Mouse (Mus musculus) MEL (cell line): Measurements from ENCODE around the gene Sema5a. TPM values are rescaled to one million over a fixed set of nuclear protein-coding genes. Genes with fewer than 3 reads are reported as not detected.

Experiments used
- DNase-seq: peaks from one replicate; pipeline ENCODE4 v3.0.0; 2011; ENCODE audit warnings: low read depth, low spot score
- H3K27ac ChIP-seq: 2 replicates; pipeline ENCODE4 v1.5.1; 2012; ENCODE audit warnings: low read depth, mild to moderate bottlenecking, control low read depth, low read length, moderate library complexity; ENCODE audit not compliant: control insufficient read depth
- H3K27me3 ChIP-seq, 2 experiments: fragments of 150-350 bp in 1 of 2; sonication (generic) in 1 of 2; 2 replicates each; pipeline ENCODE4 v1.6.1; 2012; ENCODE audit warnings: low read length in 2 of 2, mild to moderate bottlenecking in 2 of 2, improper control_type of control experiment in 1 of 2, moderate library complexity in 1 of 2; ENCODE audit not compliant: insufficient read depth in 2 of 2, control insufficient read depth in 1 of 2
- H3K36me3 ChIP-seq, 2 experiments: 2 replicates each; pipeline ENCODE4 v1.6.1; 2012 to 2014; ENCODE audit warnings: low read length in 2 of 2, improper control_type of control experiment in 1 of 2, inconsistent platforms in 1 of 2, mild to moderate bottlenecking in 1 of 2; ENCODE audit not compliant: insufficient read depth in 2 of 2, control insufficient read depth in 1 of 2
- H3K4me1 ChIP-seq, 2 experiments: fragments of 150-350 bp in 1 of 2; sonication (generic) in 1 of 2; 2 replicates each; pipeline ENCODE4 v1.6.1; 2012; ENCODE audit warnings: low read length in 2 of 2, improper control_type of control experiment in 1 of 2, mild to moderate bottlenecking in 1 of 2; ENCODE audit not compliant: insufficient read depth in 2 of 2, control insufficient read depth in 1 of 2
- H3K4me3 ChIP-seq, 2 experiments: fragments of 150-350 bp in 1 of 2; sonication (generic) in 1 of 2; 2 replicates each; pipeline ENCODE4 v1.5.1; 2012; ENCODE audit warnings: low read depth in 2 of 2, low read length in 2 of 2, mild to moderate bottlenecking in 2 of 2, moderate library complexity in 2 of 2, control low read depth in 1 of 2, improper control_type of control experiment in 1 of 2; ENCODE audit not compliant: control insufficient read depth in 1 of 2, insufficient read depth in 1 of 2
- H3K79me2 ChIP-seq: 2 replicates; pipeline ENCODE4 v1.6.1; 2012; ENCODE audit warnings: mild to moderate bottlenecking, low read length, moderate library complexity; ENCODE audit not compliant: control insufficient read depth, poor library complexity, insufficient read depth
- H3K9ac ChIP-seq: 2 replicates; pipeline ENCODE4 v1.6.1; 2012; ENCODE audit warnings: low read depth, mild to moderate bottlenecking, control low read depth, low read length, moderate library complexity; ENCODE audit not compliant: control insufficient read depth, poor library complexity, severe bottlenecking
- H3K9me3 ChIP-seq: fragments of 150-350 bp; sonication (generic); replicated peaks from 2 replicates; pipeline ENCODE4 v1.6.1; 2012; ENCODE audit warnings: mild to moderate bottlenecking, low read length, improper control_type of control experiment, moderate library complexity; ENCODE audit not compliant: insufficient read depth
- BHLHE40 ChIP-seq: IDR thresholded peaks from 2 replicates; pipeline ENCODE4 v1.6.1; 2012; ENCODE audit warnings: low read depth, mild to moderate bottlenecking, inconsistent platforms, low read length, improper control_type of control experiment, borderline replicate concordance
- CHD1 ChIP-seq: IDR thresholded peaks from 2 replicates; pipeline ENCODE4 v1.6.1; 2012; ENCODE audit warnings: low read depth, mild to moderate bottlenecking, inconsistent platforms, low read length, improper control_type of control experiment
- CHD2 ChIP-seq: IDR thresholded peaks from 2 replicates; pipeline ENCODE4 v1.6.1; 2011; ENCODE audit warnings: low read length, improper control_type of control experiment
- CTCF ChIP-seq, 3 experiments: IDR thresholded peaks in 2 of 3; conservative IDR thresholded peaks in 1 of 3; 2 replicates each; pipeline ENCODE4 v1.5.1; 2011 to 2012; ENCODE audit warnings: low read length in 3 of 3, low read depth in 2 of 3, mild to moderate bottlenecking in 2 of 3, improper control_type of control experiment in 1 of 3, inconsistent platforms in 1 of 3, mixed read lengths in 1 of 3, moderate library complexity in 1 of 3; ENCODE audit not compliant: control insufficient read depth in 1 of 3, insufficient read depth in 1 of 3, poor library complexity in 1 of 3, severe bottlenecking in 1 of 3
- ELF1 ChIP-seq: IDR thresholded peaks from 2 replicates; pipeline ENCODE4 v1.6.1; 2014; ENCODE audit warnings: low read depth, mild to moderate bottlenecking, inconsistent platforms, low read length, improper control_type of control experiment, moderate library complexity
- EP300 ChIP-seq, 2 experiments: IDR thresholded peaks; 2 replicates each; pipeline ENCODE4 v1.6.1; 2011; ENCODE audit warnings: improper control_type of control experiment in 2 of 2, low read length in 2 of 2, low read depth in 1 of 2, mild to moderate bottlenecking in 1 of 2
- GABPA ChIP-seq: IDR thresholded peaks from 2 replicates; pipeline ENCODE4 v1.6.1; 2012; ENCODE audit warnings: low read depth, mild to moderate bottlenecking, inconsistent platforms, low read length, improper control_type of control experiment, moderate library complexity
- GATA1 ChIP-seq: IDR thresholded peaks from 2 replicates; pipeline ENCODE4 v1.6.1; 2011; ENCODE audit warnings: low read depth, low read length, improper control_type of control experiment
- JUND ChIP-seq: IDR thresholded peaks from 2 replicates; pipeline ENCODE4 v1.6.1; 2011; ENCODE audit warnings: low read depth, mild to moderate bottlenecking, improper control_type of control experiment, low read length
- MAFK ChIP-seq: IDR thresholded peaks from 2 replicates; pipeline ENCODE4 v1.6.1; 2011; ENCODE audit warnings: low read depth, mild to moderate bottlenecking, low read length, improper control_type of control experiment, borderline replicate concordance
- MAX ChIP-seq: IDR thresholded peaks from 2 replicates; pipeline ENCODE4 v1.6.1; 2011; ENCODE audit warnings: low read length, improper control_type of control experiment
- MEF2A ChIP-seq: IDR thresholded peaks from 2 replicates; pipeline ENCODE4 v1.6.1; 2014; ENCODE audit warnings: low read depth, mild to moderate bottlenecking, inconsistent platforms, low read length, improper control_type of control experiment; ENCODE audit not compliant: poor library complexity, insufficient replicate concordance, severe bottlenecking; ENCODE audit errors: extremely low read depth
- NRF1 ChIP-seq: IDR thresholded peaks from 2 replicates; pipeline ENCODE4 v1.6.1; 2014; ENCODE audit warnings: low read depth, mild to moderate bottlenecking, inconsistent platforms, low read length, improper control_type of control experiment, moderate library complexity; ENCODE audit not compliant: poor library complexity, insufficient read depth, severe bottlenecking
- POLR2A ChIP-seq, 2 experiments: IDR thresholded peaks; 2 replicates each; pipeline ENCODE4 v1.6.1; 2011 to 2012; ENCODE audit warnings: low read length in 2 of 2, mild to moderate bottlenecking in 2 of 2, control low read depth in 1 of 2, improper control_type of control experiment in 1 of 2, low read depth in 1 of 2, moderate library complexity in 1 of 2; ENCODE audit not compliant: control insufficient read depth in 1 of 2, insufficient read depth in 1 of 2, poor library complexity in 1 of 2
- POLR2AphosphoS5 ChIP-seq: IDR thresholded peaks from 2 replicates; pipeline ENCODE4 v1.6.1; 2012; ENCODE audit warnings: low read depth, borderline replicate concordance, mild to moderate bottlenecking, inconsistent platforms, low read length, moderate library complexity, mixed read lengths
- RAD21 ChIP-seq: IDR thresholded peaks from 2 replicates; pipeline ENCODE4 v1.6.1; 2011; ENCODE audit warnings: mild to moderate bottlenecking, low read depth, low read length, improper control_type of control experiment
- RCOR1 ChIP-seq: IDR thresholded peaks from 2 replicates; pipeline ENCODE4 v1.6.1; 2012; ENCODE audit warnings: low read depth, mild to moderate bottlenecking, inconsistent platforms, low read length, improper control_type of control experiment
- TCF12 ChIP-seq: IDR thresholded peaks from 2 replicates; pipeline ENCODE4 v1.6.1; 2014; ENCODE audit warnings: low read depth, mild to moderate bottlenecking, inconsistent platforms, low read length, improper control_type of control experiment, moderate library complexity
- USF1 ChIP-seq: IDR thresholded peaks from 2 replicates; pipeline ENCODE4 v1.6.1; 2014; ENCODE audit warnings: low read depth, mild to moderate bottlenecking, inconsistent platforms, low read length, improper control_type of control experiment, moderate library complexity
- USF2 ChIP-seq, 2 experiments: IDR thresholded peaks; 2 replicates each; pipeline ENCODE4 v1.6.1; 2011 to 2012; ENCODE audit warnings: improper control_type of control experiment in 2 of 2, low read length in 2 of 2, borderline replicate concordance in 1 of 2, inconsistent platforms in 1 of 2, low read depth in 1 of 2, mild to moderate bottlenecking in 1 of 2; ENCODE audit not compliant: insufficient read depth in 1 of 2
- ZC3H11A ChIP-seq: IDR thresholded peaks from 2 replicates; pipeline ENCODE4 v1.6.1; 2012; ENCODE audit warnings: low read depth, mild to moderate bottlenecking, inconsistent platforms, low read length, improper control_type of control experiment
- ZKSCAN1 ChIP-seq: IDR thresholded peaks from 2 replicates; pipeline ENCODE4 v1.6.1; 2012; ENCODE audit warnings: low read depth, mild to moderate bottlenecking, inconsistent platforms, low read length, improper control_type of control experiment, moderate library complexity
- polyA plus RNA-seq, 2 experiments: library from polyadenylated mRNA; stranded (reverse) in 1 of 2; unstranded in 1 of 2; fragments of >175 nt in 1 of 2; fragments of >200 nt in 1 of 2; gene quantifications; 2 replicates each; pipeline versions ENCODE4 v1.2.1 to v1.2.4; 2012; ENCODE audit warnings: low replicate concordance in 2 of 2, low read depth in 1 of 2; ENCODE audit not compliant: insufficient read length in 2 of 2, insufficient read depth in 1 of 2, missing spikeins in 1 of 2
- total RNA-seq: library from RNA; depleted of rRNA; stranded (reverse); fragments of 300-350 nt; gene quantifications from 2 replicates; pipeline ENCODE4 v1.2.3, GENCODE M21; 2012

The Sema5a gene
- total and polyA plus RNA-seq, 3 experiments = not detected

- H3K4me3 ChIP-seq = no peak overlapping the region
- H3K9me3 ChIP-seq = no peaks in the 10 kb centered on the region
- no peak for DNase-seq
- TF ChIP-seq CTCF (IDR thresholded peaks at IDR 0.05 in 2 of 3, conservative IDR thresholded peaks at IDR 0.05 in 1 of 3; ENCODE audit: control insufficient read depth in 1 of 3, insufficient read depth in 1 of 3, low read depth in 2 of 3, low read length in 3 of 3, poor library complexity in 1 of 3, severe bottlenecking in 1 of 3) (no peak), CHD2 (no peak), CHD1 (no peak), ELF1 (no peak), EP300 (IDR thresholded peaks at IDR 0.05; ENCODE audit: low read depth in 1 of 2, low read length in 2 of 2) (no peak), ZC3H11A (no peak), POLR2AphosphoS5 (no peak), GABPA (no peak), POLR2A (IDR thresholded peaks at IDR 0.05; ENCODE audit: control insufficient read depth in 1 of 2, insufficient read depth in 1 of 2, low read depth in 1 of 2, low read length in 2 of 2, poor library complexity in 1 of 2) (no peak), USF2 (IDR thresholded peaks at IDR 0.05; ENCODE audit: borderline replicate concordance in 1 of 2, insufficient read depth in 1 of 2, low read depth in 1 of 2, low read length in 2 of 2) (no peak), BHLHE40 (no peak), MAFK (no peak), RAD21 (no peak), GATA1 (no peak), NRF1 (no peak), TCF12 (no peak), JUND (no peak), MEF2A (no peak)
- TF ChIP-seq, all 39 proteins: peak for 0
- no peaks in the 10 kb centered on the region for H3K79me2 ChIP-seq
- H3K27me3 ChIP-seq = no peaks in the 10 kb centered on the region
- H3K9ac ChIP-seq = no peak overlapping the region
- H3K27ac ChIP-seq = no peak overlapping the region
- H3K4me1 ChIP-seq = no peaks in the 10 kb centered on the region
- no peaks in the 10 kb centered on the region for H3K36me3 ChIP-seq
Measured at GRCm38 (mm10) chr15:32396241-32396890, 151.8 kb downstream of the Sema5a start.

GRCm38 (mm10) chr15:32397064-32397463 is 152.5 kb downstream of the Sema5a start:
- no peaks in the 10 kb centered on the region for H3K79me2 ChIP-seq
- H3K9ac ChIP-seq = no peak overlapping the region
- no peak overlapping the region for H3K4me3 ChIP-seq
- H3K36me3 ChIP-seq = no peaks in the 10 kb centered on the region
- TF ChIP-seq USF1 = no peak
- TF ChIP-seq RCOR1 = no peak
- no peak for TF ChIP-seq BHLHE40
- TF ChIP-seq MAX = no peak
- TF ChIP-seq POLR2A (IDR thresholded peaks at IDR 0.05; ENCODE audit: control insufficient read depth in 1 of 2, insufficient read depth in 1 of 2, low read depth in 1 of 2, low read length in 2 of 2, poor library complexity in 1 of 2) = no peak
- TF ChIP-seq GATA1 = no peak
- TF ChIP-seq CHD1 = no peak
- TF ChIP-seq GABPA = no peak
- TF ChIP-seq MAFK = no peak
- no peak for TF ChIP-seq RAD21
- no peak for TF ChIP-seq ZC3H11A
- no peak for TF ChIP-seq ZKSCAN1
- no peak for DNase-seq
- no peaks in the 10 kb centered on the region for H3K27me3 ChIP-seq
- no peaks in the 10 kb centered on the region for H3K4me1 ChIP-seq
- no peak overlapping the region for H3K27ac ChIP-seq
- no peaks in the 10 kb centered on the region for H3K9me3 ChIP-seq
